In genomic region chr13:54446686-54447495, GRCm38 (mm10) we compare ENCODE assay signal across 8 mouse cellular contexts. TPM values are rescaled to one million over a fixed set of nuclear protein-coding genes. Genes with fewer than 3 reads are reported as not detected.
DNase-seq lines count a peak whose midpoint lies in the region; ATAC-seq lines count a peak whose summit lies in the region.

No protein-coding gene starts in this region.

- ATAC-seq in CD4-positive, CD25-positive, alpha-beta regulatory T cell, adult 4 months: peak; percentile 92
- peak; percentile 14; the same call in 1 of the 2 replicates for ATAC-seq in heart, embryonic 15.5 days (replicated peaks; ENCODE audit: insufficient number of reproducible peaks, insufficient read depth, low FRiP score, low read depth)
- ATAC-seq in liver, embryonic 13.5 days (ENCODE audit: low read depth): no peak
- peak; percentile 48; the same call in 1 of the 2 replicates for ATAC-seq in neural tube, embryonic 11.5 days (ENCODE audit: insufficient read depth, low FRiP score, low TSS enrichment)
- peak; percentile 81 for ATAC-seq in stomach, embryonic 16.5 days (ENCODE audit: insufficient read depth, low FRiP score)

- peak overlapping the region; percentile 31; the same call in 1 of the 2 replicates for H3K4me3 ChIP-seq in forebrain, embryonic 10.5 days
- H3K4me3 ChIP-seq in heart, embryonic 15.5 days: no peak overlapping the region
- no peak overlapping the region for H3K4me3 ChIP-seq in liver, embryonic 13.5 days (replicated peaks)
- H3K4me3 ChIP-seq in neural tube, embryonic 11.5 days (ENCODE audit: low read depth, low read length): no peak overlapping the region
- no peak overlapping the region for H3K4me3 ChIP-seq in stomach, embryonic 16.5 days (replicated peaks; ENCODE audit: low read length)

- peak overlapping the region; percentile 58; the same call in 1 of the 2 replicates for H3K27ac ChIP-seq in forebrain, embryonic 10.5 days
- no peak overlapping the region for H3K27ac ChIP-seq in heart, embryonic 15.5 days
- H3K27ac ChIP-seq in liver, embryonic 13.5 days: no peak overlapping the region
- no peak overlapping the region for H3K27ac ChIP-seq in neural tube, embryonic 11.5 days (ENCODE audit: low read depth, low read length)
- peak overlapping the region; percentile 2; the same call in 1 of the 2 replicates for H3K27ac ChIP-seq in stomach, embryonic 16.5 days (ENCODE audit: low read length)

- peaks cover 53% of the 10 kb centered on the region for H3K27me3 ChIP-seq in forebrain, embryonic 10.5 days (ENCODE audit: poor library complexity, severe bottlenecking)
- peaks cover 2% of the 10 kb centered on the region; the same call in 1 of the 2 replicates for H3K27me3 ChIP-seq in heart, embryonic 15.5 days
- peaks cover 13% of the 10 kb centered on the region for H3K27me3 ChIP-seq in liver, embryonic 13.5 days
- H3K27me3 ChIP-seq in neural tube, embryonic 11.5 days (ENCODE audit: control insufficient read depth, insufficient read depth, low read length): no peaks in the 10 kb centered on the region
- H3K27me3 ChIP-seq in stomach, embryonic 16.5 days (ENCODE audit: control insufficient read depth, insufficient read depth, low read length): no peaks in the 10 kb centered on the region

- H3K4me2 ChIP-seq in heart, embryonic 15.5 days: 0 out of 2 replicates have a peak overlapping the region, but pooled peaks have one; percentile 29
- peak overlapping the region; percentile 33; the same call in 1 of the 2 replicates for H3K4me2 ChIP-seq in liver, embryonic 13.5 days
- H3K4me2 ChIP-seq in neural tube, embryonic 11.5 days (ENCODE audit: low read depth): no peak overlapping the region
- H3K4me2 ChIP-seq in stomach, embryonic 16.5 days (ENCODE audit: low read depth, low read length): peak overlapping the region; percentile 23; the same call in 1 of the 2 replicates

- DNase-seq in c-Kit-negative CD71-positive TER-119-positive erythroid progenitor cells, embryonic 14.5 days (ENCODE audit: low read depth, low spot score): peak; percentile 27
- DNase-seq in forebrain, embryonic 10.5 days (ENCODE audit: extremely low spot score, low spot score): peak; percentile 87
- peak; percentile 88 for DNase-seq in kidney, postnatal 14 days
- peak; percentile 41 for DNase-seq in liver, embryonic 13.5 days
- DNase-seq in neural tube, embryonic 11.5 days (ENCODE audit: low spot score): peak; percentile 88

- 24% methylated on average over 19 of the region's 19 CpGs for WGBS in forebrain, embryonic 10.5 days
- WGBS in heart, embryonic 15.5 days: 30% methylated on average over 19 of the region's 19 CpGs
- 29% methylated on average over 19 of the region's 19 CpGs for WGBS in liver, embryonic 13.5 days (ENCODE audit: insufficient replicate concordance)
- 31% methylated on average over 19 of the region's 19 CpGs for WGBS in neural tube, embryonic 11.5 days
- 23% methylated on average over 19 of the region's 19 CpGs for WGBS in stomach, embryonic 16.5 days

- H3K4me1 ChIP-seq in forebrain, embryonic 10.5 days: peaks cover 23% of the 10 kb centered on the region
- peaks cover 8% of the 10 kb centered on the region for H3K4me1 ChIP-seq in heart, embryonic 15.5 days (replicated peaks)
- no peaks in the 10 kb centered on the region; the same call in 1 of the 2 replicates for H3K4me1 ChIP-seq in liver, embryonic 13.5 days (replicated peaks)
- H3K4me1 ChIP-seq in neural tube, embryonic 11.5 days (ENCODE audit: control insufficient read depth, insufficient read depth, low read length): 0 out of 2 replicates have a peak, but pooled peaks cover 3% of the 10 kb centered on the region
- peaks cover 10% of the 10 kb centered on the region for H3K4me1 ChIP-seq in stomach, embryonic 16.5 days (ENCODE audit: control insufficient read depth, insufficient read depth, low read length)

- no peaks in the 10 kb centered on the region for H3K9me3 ChIP-seq in forebrain, embryonic 10.5 days
- H3K9me3 ChIP-seq in heart, embryonic 15.5 days (replicated peaks): no peaks in the 10 kb centered on the region
- H3K9me3 ChIP-seq in liver, embryonic 13.5 days (replicated peaks): no peaks in the 10 kb centered on the region
- H3K9me3 ChIP-seq in neural tube, embryonic 11.5 days (ENCODE audit: control insufficient read depth, low read length): no peaks in the 10 kb centered on the region
- H3K9me3 ChIP-seq in stomach, embryonic 16.5 days (replicated peaks; ENCODE audit: control insufficient read depth, low read length): no peaks in the 10 kb centered on the region

- H3K9ac ChIP-seq in heart, embryonic 15.5 days: no peak overlapping the region
- H3K9ac ChIP-seq in liver, embryonic 13.5 days: no peak overlapping the region
- no peak overlapping the region for H3K9ac ChIP-seq in neural tube, embryonic 11.5 days (ENCODE audit: low read length)
- peak overlapping the region; percentile 33; the same call in 1 of the 2 replicates for H3K9ac ChIP-seq in stomach, embryonic 16.5 days (ENCODE audit: low read length)

- no peaks in the 10 kb centered on the region for H3K36me3 ChIP-seq in forebrain, embryonic 10.5 days (replicated peaks)
- H3K36me3 ChIP-seq in heart, embryonic 15.5 days: no peaks in the 10 kb centered on the region
- no peaks in the 10 kb centered on the region for H3K36me3 ChIP-seq in liver, embryonic 13.5 days
- no peaks in the 10 kb centered on the region for H3K36me3 ChIP-seq in neural tube, embryonic 11.5 days (ENCODE audit: control insufficient read depth, insufficient read depth, low read length)
- H3K36me3 ChIP-seq in stomach, embryonic 16.5 days (ENCODE audit: control insufficient read depth, insufficient read depth, low read length): no peaks in the 10 kb centered on the region

RNA-seq across cellular contexts. Expression of gene Thoc3, which starts 21.8 kb away (rescaled TPM):
- polyA plus RNA-seq in CD4-positive, CD25-positive, alpha-beta regulatory T cell, adult 4 months (2017; shearing (Covaris generic)): 10 to 100 TPM; 23.8 to 34.9 TPM
- polyA plus RNA-seq in forebrain, embryonic 10.5 days (2016; fragmentation: Nextera tagmentation; extraction: Ambion mirVana): 189 and 193 TPM in 2 replicates
- polyA plus RNA-seq in heart, embryonic 15.5 days (2015; fragmentation: Nextera tagmentation; extraction: Ambion mirVana): 62.0 and 74.9 TPM in 2 replicates
- 67.5 and 69.2 TPM in 2 replicates for polyA plus RNA-seq in liver, embryonic 13.5 days (2015; fragmentation: Nextera tagmentation; extraction: Ambion mirVana)
- 153 and 154 TPM in 2 replicates for polyA plus RNA-seq in neural tube, embryonic 11.5 days (2014; fragmentation: Nextera tagmentation; extraction: Ambion mirVana)
- polyA plus RNA-seq in stomach, embryonic 16.5 days (2015; fragmentation: Nextera tagmentation; extraction: Ambion mirVana): 96.5 and 99.5 TPM in 2 replicates

RNA-seq across cellular contexts. Expression of gene Simc1, which starts 56.7 kb away (rescaled TPM):
- polyA plus RNA-seq in CD4-positive, CD25-positive, alpha-beta regulatory T cell, adult 4 months (2017; shearing (Covaris generic)): 10 to 100 TPM; 13.2 to 13.9 TPM
- 14.3 and 16.4 TPM in 2 replicates for polyA plus RNA-seq in forebrain, embryonic 10.5 days (2016; fragmentation: Nextera tagmentation; extraction: Ambion mirVana)
- 3.4 and 4.6 TPM in 2 replicates for polyA plus RNA-seq in heart, embryonic 15.5 days (2015; fragmentation: Nextera tagmentation; extraction: Ambion mirVana)
- polyA plus RNA-seq in liver, embryonic 13.5 days (2015; fragmentation: Nextera tagmentation; extraction: Ambion mirVana): 2.3 and 2.5 TPM in 2 replicates
- polyA plus RNA-seq in neural tube, embryonic 11.5 days (2014; fragmentation: Nextera tagmentation; extraction: Ambion mirVana): 19.5 and 26.6 TPM in 2 replicates
- polyA plus RNA-seq in stomach, embryonic 16.5 days (2015; fragmentation: Nextera tagmentation; extraction: Ambion mirVana): 7.9 and 8.6 TPM in 2 replicates

Comparison
In these comparisons a context has a peak if more than half of its experiments do, and no peak if none do; other contexts are left out.
1. DNase-seq: peak in every context shown above with its lines; median percentile 88 in kidney, postnatal 14 days; 88 in neural tube, embryonic 11.5 days; 87 in forebrain, embryonic 10.5 days; 41 in liver, embryonic 13.5 days; 27 in c-Kit-negative CD71-positive TER-119-positive erythroid progenitor cells, embryonic 14.5 days.
2. H3K27ac ChIP-seq: peak in forebrain, embryonic 10.5 days (single experiment) and stomach, embryonic 16.5 days (single experiment); none in heart, embryonic 15.5 days (single experiment), liver, embryonic 13.5 days (single experiment) and neural tube, embryonic 11.5 days (single experiment).